Mouse (Mus musculus): ENCODE measurements at regions not wholly inside any gene's neighbourhood (a gene's known extent, or its start where the extent isn't known, plus 50 kb on each side); places are given as distances from the start of the nearest gene placed in this dataset.

- TF ChIP-seq CTCF (conservative IDR thresholded peaks at IDR 0.05; ENCODE audit: insufficient read depth, insufficient read length, low read depth, low read length) (no peak), POLR2A (IDR thresholded peaks at IDR 0.05; ENCODE audit: low read depth, low read length) (no peak)
These were observed 75.6 kb downstream of the Wdr5 start for GRCm38 (mm10) chr2:27590511-27590910.

Measured in kidney, adult 2 months (tissue).